Mouse (Mus musculus): Measurements from ENCODE around the gene Crygs. TPM values are rescaled to one million over a fixed set of nuclear protein-coding genes. Genes with fewer than 3 reads are reported as not detected.
"Not testable (repeated sequence)": the region's sequence is repeated elsewhere in the genome, so short reads cannot be mapped to it uniquely, and the experiment has no call there.

Gene Crygs
- polyA plus RNA-seq, 1 experiment from 2014 or later, result not detected

- no peak overlapping the region for H3K4me3 ChIP-seq (ENCODE audit: low read depth, low read length)
- H3K4me1 ChIP-seq (ENCODE audit: control insufficient read depth, low read depth, low read length), result no peaks in the 10 kb centered on the region
- ATAC-seq (ENCODE audit: low read depth), result no peak
- no peaks in the 10 kb centered on the region for H3K9me3 ChIP-seq (replicated peaks; ENCODE audit: control insufficient read depth, low read length)
- no peak overlapping the region for H3K9ac ChIP-seq (ENCODE audit: low read depth, low read length)
- WGBS (ENCODE audit: insufficient replicate concordance), result 66% methylated on average over 6 of the region's 6 CpGs
- no peaks in the 10 kb centered on the region for H3K27me3 ChIP-seq (ENCODE audit: control insufficient read depth, insufficient read depth, low read depth, low read length)
- H3K36me3 ChIP-seq (ENCODE audit: control insufficient read depth, insufficient read depth), result no peaks in the 10 kb centered on the region
- no peak overlapping the region for H3K27ac ChIP-seq (ENCODE audit: low read length)
- no peak overlapping the region for H3K4me2 ChIP-seq (ENCODE audit: low read depth, low read length)
Measured at GRCm38 (mm10) chr16:22800026-22800848, 11.1 kb downstream of the Crygs start.

- H3K4me2 ChIP-seq (ENCODE audit: low read depth, low read length), result no peak overlapping the region
- no peaks in the 10 kb centered on the region for H3K27me3 ChIP-seq (ENCODE audit: control insufficient read depth, insufficient read depth, low read depth, low read length)
- ATAC-seq (ENCODE audit: low read depth), result no peak
- WGBS (ENCODE audit: insufficient replicate concordance), result 46% methylated on average over 3 of the region's 3 CpGs
- H3K9me3 ChIP-seq (replicated peaks; ENCODE audit: control insufficient read depth, low read length), result no peaks in the 10 kb centered on the region
- no peaks in the 10 kb centered on the region for H3K4me1 ChIP-seq (ENCODE audit: control insufficient read depth, low read depth, low read length)
- H3K4me3 ChIP-seq (ENCODE audit: low read depth, low read length), result no peak overlapping the region
- no peaks in the 10 kb centered on the region for H3K36me3 ChIP-seq (ENCODE audit: control insufficient read depth, insufficient read depth)
- H3K9ac ChIP-seq (ENCODE audit: low read depth, low read length), result no peak overlapping the region
- H3K27ac ChIP-seq (ENCODE audit: low read length), result no peak overlapping the region
Measured at GRCm38 (mm10) chr16:22798520-22798919, 12.9 kb downstream of the Crygs start.

- WGBS (ENCODE audit: insufficient replicate concordance), result 50% methylated on average over 5 of the region's 5 CpGs
- no peak for ATAC-seq (ENCODE audit: low read depth)
- no peak overlapping the region for H3K4me2 ChIP-seq (ENCODE audit: low read depth, low read length)
Measured at GRCm38 (mm10) chr16:22797521-22797920, 13.9 kb downstream of the Crygs start.

GRCm38 (mm10) chr16:22795497-22795896 is 15.9 kb downstream of the Crygs start:
- Histone ChIP-seq H3K4me1 (ENCODE audit: control insufficient read depth, low read depth, low read length) (no peaks in the 10 kb centered on the region), H3K27ac (ENCODE audit: low read length) (no peak overlapping the region), H3K4me2 (ENCODE audit: low read depth, low read length) (no peak overlapping the region), H3K9me3 (replicated peaks; ENCODE audit: control insufficient read depth, low read length) (no peaks in the 10 kb centered on the region), H3K9ac (ENCODE audit: low read depth, low read length) (no peak overlapping the region), H3K27me3 (ENCODE audit: control insufficient read depth, insufficient read depth, low read depth, low read length) (no peaks in the 10 kb centered on the region), H3K4me3 (ENCODE audit: low read depth, low read length) (no peak overlapping the region), H3K36me3 (ENCODE audit: control insufficient read depth, insufficient read depth) (no peaks in the 10 kb centered on the region)
- no peak for ATAC-seq (ENCODE audit: low read depth)
- WGBS (ENCODE audit: insufficient replicate concordance), result 68% methylated on average over 3 of the region's 3 CpGs

More at GRCm38 (mm10) chr16:22797521-22797920, 13.9 kb downstream of the Crygs start:
- Histone ChIP-seq H3K36me3 (ENCODE audit: control insufficient read depth, insufficient read depth) (no peaks in the 10 kb centered on the region), H3K27me3 (ENCODE audit: control insufficient read depth, insufficient read depth, low read depth, low read length) (no peaks in the 10 kb centered on the region), H3K9me3 (replicated peaks; ENCODE audit: control insufficient read depth, low read length) (no peaks in the 10 kb centered on the region), H3K4me1 (ENCODE audit: control insufficient read depth, low read depth, low read length) (no peaks in the 10 kb centered on the region), H3K9ac (ENCODE audit: low read depth, low read length) (no peak overlapping the region), H3K4me3 (ENCODE audit: low read depth, low read length) (no peak overlapping the region), H3K27ac (ENCODE audit: low read length) (no peak overlapping the region)

GRCm38 (mm10) chr16:22791235-22791634 is 20.1 kb downstream of the Crygs start:
- no peak overlapping the region for H3K9ac ChIP-seq (ENCODE audit: low read depth, low read length)
- WGBS (ENCODE audit: insufficient replicate concordance), result 22% methylated on average over 2 of the region's 2 CpGs
- H3K36me3 ChIP-seq (ENCODE audit: control insufficient read depth, insufficient read depth), result no peaks in the 10 kb centered on the region
- ATAC-seq (ENCODE audit: low read depth), result no peak
- H3K4me1 ChIP-seq (ENCODE audit: control insufficient read depth, low read depth, low read length), result no peaks in the 10 kb centered on the region
- H3K27me3 ChIP-seq (ENCODE audit: control insufficient read depth, insufficient read depth, low read depth, low read length), result no peaks in the 10 kb centered on the region
- H3K4me3 ChIP-seq (ENCODE audit: low read depth, low read length), result no peak overlapping the region
- no peak overlapping the region for H3K27ac ChIP-seq (ENCODE audit: low read length)
- no peaks in the 10 kb centered on the region for H3K9me3 ChIP-seq (replicated peaks; ENCODE audit: control insufficient read depth, low read length)
- no peak overlapping the region for H3K4me2 ChIP-seq (ENCODE audit: low read depth, low read length)

GRCm38 (mm10) chr16:22789908-22790367 is 21.4 kb downstream of the Crygs start:
- no peak overlapping the region for H3K4me2 ChIP-seq (ENCODE audit: low read depth, low read length)
- no peak overlapping the region for H3K27ac ChIP-seq (ENCODE audit: low read length)
- no peaks in the 10 kb centered on the region for H3K9me3 ChIP-seq (replicated peaks; ENCODE audit: control insufficient read depth, low read length)
- no peak overlapping the region for H3K9ac ChIP-seq (ENCODE audit: low read depth, low read length)
- 41% methylated on average over 10 of the region's 10 CpGs for WGBS (ENCODE audit: insufficient replicate concordance)
- no peaks in the 10 kb centered on the region for H3K4me1 ChIP-seq (ENCODE audit: control insufficient read depth, low read depth, low read length)
- H3K27me3 ChIP-seq (ENCODE audit: control insufficient read depth, insufficient read depth, low read depth, low read length), result no peaks in the 10 kb centered on the region
- no peaks in the 10 kb centered on the region for H3K36me3 ChIP-seq (ENCODE audit: control insufficient read depth, insufficient read depth)
- no peak overlapping the region for H3K4me3 ChIP-seq (ENCODE audit: low read depth, low read length)
- ATAC-seq (ENCODE audit: low read depth), result no peak

- no peak for ATAC-seq (ENCODE audit: low read depth)
- no peaks in the 10 kb centered on the region; the same call in 1 of the 2 replicates for H3K9me3 ChIP-seq (replicated peaks; ENCODE audit: control insufficient read depth, low read length)
- no peak overlapping the region for H3K4me2 ChIP-seq (ENCODE audit: low read depth, low read length)
- no peak overlapping the region for H3K27ac ChIP-seq (ENCODE audit: low read length)
- WGBS (ENCODE audit: insufficient replicate concordance), result 53% methylated on average over 5 of the region's 5 CpGs
- H3K4me1 ChIP-seq (ENCODE audit: control insufficient read depth, low read depth, low read length), result no peaks in the 10 kb centered on the region
- no peak overlapping the region for H3K9ac ChIP-seq (ENCODE audit: low read depth, low read length)
- H3K27me3 ChIP-seq (ENCODE audit: control insufficient read depth, insufficient read depth, low read depth, low read length), result no peaks in the 10 kb centered on the region
- H3K4me3 ChIP-seq (ENCODE audit: low read depth, low read length), result no peak overlapping the region
- H3K36me3 ChIP-seq (ENCODE audit: control insufficient read depth, insufficient read depth), result no peaks in the 10 kb centered on the region
Measured at GRCm38 (mm10) chr16:22782686-22783085, 28.7 kb downstream of the Crygs start.

- 68% methylated on average over 3 of the region's 3 CpGs for WGBS (ENCODE audit: insufficient replicate concordance)
- Histone ChIP-seq H3K27ac (ENCODE audit: low read length) (no peak overlapping the region), H3K9ac (ENCODE audit: low read depth, low read length) (no peak overlapping the region), H3K4me3 (ENCODE audit: low read depth, low read length) (no peak overlapping the region), H3K4me2 (ENCODE audit: low read depth, low read length) (no peak overlapping the region), H3K27me3 (ENCODE audit: control insufficient read depth, insufficient read depth, low read depth, low read length) (no peaks in the 10 kb centered on the region), H3K36me3 (ENCODE audit: control insufficient read depth, insufficient read depth) (no peaks in the 10 kb centered on the region), H3K9me3 (replicated peaks; ENCODE audit: control insufficient read depth, low read length) (no peaks in the 10 kb centered on the region; the same call in 1 of the 2 replicates), H3K4me1 (ENCODE audit: control insufficient read depth, low read depth, low read length) (no peaks in the 10 kb centered on the region)
- ATAC-seq (ENCODE audit: low read depth), result no peak
Measured at GRCm38 (mm10) chr16:22779228-22779835, 32.0 kb downstream of the Crygs start.

GRCm38 (mm10) chr16:22778296-22778695 is 33.1 kb downstream of the Crygs start:
- H3K9me3 ChIP-seq (replicated peaks; ENCODE audit: control insufficient read depth, low read length); H3K4me1 ChIP-seq (ENCODE audit: control insufficient read depth, low read depth, low read length); H3K9ac ChIP-seq (ENCODE audit: low read depth, low read length); H3K4me2 ChIP-seq (ENCODE audit: low read depth, low read length); H3K36me3 ChIP-seq (ENCODE audit: control insufficient read depth, insufficient read depth); H3K4me3 ChIP-seq (ENCODE audit: low read depth, low read length); ATAC-seq (ENCODE audit: low read depth); H3K27me3 ChIP-seq (ENCODE audit: control insufficient read depth, insufficient read depth, low read depth, low read length); H3K27ac ChIP-seq (ENCODE audit: low read length): not testable (repeated sequence)
- WGBS (ENCODE audit: insufficient replicate concordance), result 76% methylated on average over 12 of the region's 12 CpGs
